Mouse (Mus musculus) thymus, adult 2 months (tissue): ENCODE measurements around the gene Utp18.

Experiments used
- CTCF ChIP-seq: fragments of 200-500 bp; IDR thresholded peaks from 2 replicates; pipeline ENCODE4 v1.5.1; 2012; ENCODE audit warnings: mild to moderate bottlenecking, control low read depth, low read length, moderate library complexity, borderline replicate concordance; ENCODE audit not compliant: control insufficient read depth, poor library complexity, insufficient read depth; ENCODE audit errors: extremely low read depth
- POLR2A ChIP-seq: fragments of 200-500 bp; IDR thresholded peaks from 2 replicates; pipeline ENCODE4 v1.6.1; 2012; ENCODE audit warnings: mild to moderate bottlenecking, low read length, control low read depth, moderate library complexity; ENCODE audit not compliant: control insufficient read depth, poor library complexity, insufficient read depth; ENCODE audit errors: extremely low read depth

- 0 out of 2 replicates have a peak, but pooled peaks have one; percentile 3 for TF ChIP-seq CTCF
- TF ChIP-seq POLR2A: no peak
Measured at GRCm38 (mm10) chr11:93886411-93887079, 979 bp upstream of the Utp18 start.
